Mouse (Mus musculus) CH12.LX (cell line): ENCODE data around the gene Dbi. TPM values are rescaled to one million over a fixed set of nuclear protein-coding genes. Genes with fewer than 3 reads are reported as not detected.

ENCODE experiments used
- DNase-seq: peaks from one replicate; pipeline ENCODE4 v3.0.0-alpha.2; 2013; ENCODE audit errors: extremely low read depth
- H3K27ac ChIP-seq: 2 replicates; pipeline ENCODE4 v1.5.1; 2012; ENCODE audit warnings: low read depth, mild to moderate bottlenecking, control low read depth, moderate library complexity; ENCODE audit not compliant: insufficient read depth
- H3K27me3 ChIP-seq: replicated peaks from 2 replicates; pipeline ENCODE3; 2012; ENCODE audit warnings: inconsistent platforms
- H3K36me3 ChIP-seq, 2 experiments: replicated peaks in 1 of 2; 2 replicates each; pipeline versions ENCODE3 to v1.6.1; 2012; ENCODE audit warnings: inconsistent platforms in 1 of 2, low read length in 1 of 2, mild to moderate bottlenecking in 1 of 2, mixed read lengths in 1 of 2, moderate library complexity in 1 of 2; ENCODE audit not compliant: control insufficient read depth in 1 of 2, insufficient read depth in 1 of 2
- H3K4me1 ChIP-seq, 2 experiments: 2 replicates each; pipeline ENCODE4 v1.6.1; 2012; ENCODE audit warnings: inconsistent platforms in 1 of 2, moderate library complexity in 1 of 2; ENCODE audit not compliant: insufficient read depth in 2 of 2, control insufficient read depth in 1 of 2
- H3K4me2 ChIP-seq: 2 replicates; pipeline ENCODE4 v1.6.1; 2012; ENCODE audit warnings: low read depth, mild to moderate bottlenecking, control low read depth; ENCODE audit not compliant: poor library complexity, insufficient read depth, severe bottlenecking
- H3K4me3 ChIP-seq, 3 experiments: fragments of 150-350 bp in 1 of 3; sonication (generic) in 1 of 3; replicated peaks in 1 of 3; 2 replicates each; pipeline versions ENCODE3 to v1.5.1; 2011 to 2012; ENCODE audit warnings: low read depth in 2 of 3, low read length in 2 of 3, mild to moderate bottlenecking in 2 of 3, moderate library complexity in 2 of 3, control low read depth in 1 of 3, improper control_type of control experiment in 1 of 3, inconsistent platforms in 1 of 3, mixed read lengths in 1 of 3; ENCODE audit not compliant: poor library complexity in 1 of 3
- H3K79me2 ChIP-seq: replicated peaks from 2 replicates; pipeline ENCODE4 v1.6.1; 2012; ENCODE audit warnings: mild to moderate bottlenecking, moderate library complexity; ENCODE audit not compliant: control insufficient read depth, poor library complexity, insufficient read depth, severe bottlenecking; ENCODE audit errors: extremely low read depth
- H3K9ac ChIP-seq: 2 replicates; pipeline ENCODE4 v1.6.1; 2012; ENCODE audit warnings: low read depth, mild to moderate bottlenecking, control low read depth, moderate library complexity; ENCODE audit not compliant: insufficient read depth
- H3K9me3 ChIP-seq: replicated peaks from 2 replicates; pipeline ENCODE3; 2012; ENCODE audit warnings: low read length, inconsistent platforms, mixed read lengths
- E2F4 ChIP-seq: IDR thresholded peaks from 2 replicates; pipeline ENCODE4 v1.6.1; 2011; ENCODE audit warnings: low read depth, low read length, improper control_type of control experiment; ENCODE audit not compliant: insufficient replicate concordance
- IRF4 ChIP-seq: IDR thresholded peaks from 2 replicates; pipeline ENCODE4 v1.6.1; 2014; ENCODE audit warnings: low read depth, mild to moderate bottlenecking, inconsistent platforms, low read length, improper control_type of control experiment
- MAZ ChIP-seq: IDR thresholded peaks from 2 replicates; pipeline ENCODE4 v1.6.1; 2012; ENCODE audit warnings: low read depth, mild to moderate bottlenecking, inconsistent platforms, low read length, improper control_type of control experiment, moderate library complexity
- MEF2A ChIP-seq: IDR thresholded peaks from 2 replicates; pipeline ENCODE4 v1.6.1; 2014; ENCODE audit warnings: low read depth, mild to moderate bottlenecking, inconsistent platforms, low read length, improper control_type of control experiment, borderline replicate concordance
- MYC ChIP-seq: IDR thresholded peaks from 2 replicates; pipeline ENCODE4 v1.6.1; 2011; ENCODE audit warnings: low read depth, mild to moderate bottlenecking, improper control_type of control experiment, low read length
- POLR2A ChIP-seq: IDR thresholded peaks from 2 replicates; pipeline ENCODE4 v1.6.1; 2011; ENCODE audit warnings: low read depth, mild to moderate bottlenecking, improper control_type of control experiment, low read length
- POLR2AphosphoS2 ChIP-seq: IDR thresholded peaks from 2 replicates; pipeline ENCODE4 v1.6.1; 2011; ENCODE audit warnings: low read depth, low read length, improper control_type of control experiment
- SMC3 ChIP-seq: IDR thresholded peaks from 2 replicates; pipeline ENCODE4 v1.6.1; 2011; ENCODE audit warnings: low read depth, low read length, improper control_type of control experiment
- TCF12 ChIP-seq: IDR thresholded peaks from 2 replicates; pipeline ENCODE4 v1.6.1; 2014; ENCODE audit warnings: low read depth, mild to moderate bottlenecking, inconsistent platforms, low read length, improper control_type of control experiment
- UBTF ChIP-seq: IDR thresholded peaks from 2 replicates; pipeline ENCODE4 v1.6.1; 2012; ENCODE audit warnings: low read depth, mild to moderate bottlenecking, inconsistent platforms, low read length, improper control_type of control experiment, moderate library complexity
- ZKSCAN1 ChIP-seq: IDR thresholded peaks from 2 replicates; pipeline ENCODE4 v1.6.1; 2012; ENCODE audit warnings: low read depth, inconsistent platforms, low read length, improper control_type of control experiment, borderline replicate concordance
- dilution Hi-C: fragments of 300-500 bp; cut with MboI; formaldehyde crosslinking; loops from 2 replicates; pipeline ENCODE4 v1.14.3; 2020; ENCODE audit warnings: low sequenced_read_pairs; ENCODE audit not compliant: extremely low pct_unique_long_range_greater_than_20kb, extremely low pct_ligation_motif_present
- in situ Hi-C: fragments of 300-500 bp; cut with MboI; formaldehyde crosslinking; loops from 3 replicates; pipeline ENCODE4 v1.14.3; 2019; ENCODE audit warnings: low sequenced_read_pairs, low pct_ligation_motif_present, low pct_unique_long_range_greater_than_20kb, mixed read lengths
- polyA plus RNA-seq: library from polyadenylated mRNA; unstranded; fragments of >175 nt; gene quantifications from 2 replicates; pipeline ENCODE4 v1.2.1, GENCODE M21; 2012; ENCODE audit warnings: low read depth; ENCODE audit not compliant: insufficient read length
- total RNA-seq, 2 experiments: library from RNA; depleted of rRNA; stranded (reverse); fragments of 300-350 nt in 1 of 2; fragments of >200 nt in 1 of 2; gene quantifications; 2 replicates each; pipeline ENCODE4 v1.2.3; 2012 to 2014

The Dbi gene
- total and polyA plus RNA-seq, 3 experiments, result 346 to 499 (median 357) TPM

DNA sequence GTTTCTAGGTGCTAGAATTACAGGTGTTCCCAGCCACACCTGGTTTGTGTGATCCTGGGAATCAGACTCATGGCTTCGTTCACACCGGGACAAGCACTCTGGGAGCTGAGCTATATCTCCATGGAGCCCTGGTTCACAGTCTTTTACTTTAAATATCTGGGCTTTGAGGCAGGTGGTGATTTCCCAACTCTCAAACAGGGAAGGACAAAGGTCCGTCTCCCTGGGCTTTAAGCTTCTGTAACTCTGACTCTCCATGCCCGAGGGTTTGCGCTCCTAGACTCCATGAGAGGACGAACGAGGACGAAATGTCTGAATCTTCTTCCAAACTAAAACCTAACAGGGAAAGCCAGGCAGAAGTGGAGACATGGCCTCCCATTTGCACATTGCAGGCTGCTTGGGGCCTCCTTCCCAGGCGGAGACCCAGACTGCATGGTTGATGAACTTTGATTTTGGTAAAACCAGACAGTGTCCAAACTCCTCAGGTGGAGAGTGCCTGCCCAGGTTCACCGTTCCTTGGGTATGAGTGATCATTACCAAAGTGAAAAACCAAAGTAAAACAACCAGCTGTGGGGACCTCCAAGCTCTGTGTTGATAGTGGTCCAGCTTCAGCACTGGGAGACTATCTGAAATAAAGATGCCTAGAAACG, 56.7 kb downstream of the Dbi start:
- H3K79me2 ChIP-seq, result no peaks in the 10 kb centered on the region
- in situ Hi-C loops, result no loop called here
- H3K36me3 ChIP-seq, result no peaks in the 10 kb centered on the region
- H3K9me3 ChIP-seq, result no peaks in the 10 kb centered on the region
- no peaks in the 10 kb centered on the region for H3K27me3 ChIP-seq
- no peak overlapping the region for H3K4me2 ChIP-seq
- no peak overlapping the region for H3K27ac ChIP-seq
- DNase-seq, result no peak
- H3K4me1 ChIP-seq, result no peaks in the 10 kb centered on the region
- TF ChIP-seq MEF2A (no peak), ZKSCAN1 (no peak), SMC3 (no peak), UBTF (no peak), POLR2AphosphoS2 (no peak), IRF4 (no peak), POLR2A (no peak), MAZ (no peak), E2F4 (no peak), TCF12 (no peak), MYC (no peak)
- dilution Hi-C loops, result no loop called here
- no peak overlapping the region for H3K4me3 ChIP-seq
- H3K9ac ChIP-seq, result no peak overlapping the region

Other genes starting within 250 kb of the Dbi start
- gene Tmem177, start 207.9 kb downstream of the Dbi start, total RNA-seq (2012; rRNA removed), result 8.4 TPM in 2 replicates
- 6.8 and 7.2 TPM in 2 replicates for gene Tmem177, start 207.9 kb downstream of the Dbi start, total RNA-seq (2014; rRNA removed)
- gene Tmem177, start 207.9 kb downstream of the Dbi start, polyA plus RNA-seq, result 5.9 and 7.0 TPM in 2 replicates
- not detected in 2 replicates for gene Cfap221, start 123.8 kb downstream of the Dbi start, total RNA-seq (2012; rRNA removed)
- not detected in 2 replicates for gene Cfap221, start 123.8 kb downstream of the Dbi start, total RNA-seq (2014; rRNA removed)
- not detected in 2 replicates for gene Cfap221, start 123.8 kb downstream of the Dbi start, polyA plus RNA-seq
- not detected in 2 replicates for gene Sctr, start 114.2 kb downstream of the Dbi start, total RNA-seq (2012; rRNA removed)
- not detected in 2 replicates for gene Sctr, start 114.2 kb downstream of the Dbi start, total RNA-seq (2014; rRNA removed)
- gene Sctr, start 114.2 kb downstream of the Dbi start, polyA plus RNA-seq, result not detected in 2 replicates
- gene Tmem37, start 47.0 kb downstream of the Dbi start, total RNA-seq (2012; rRNA removed), result not detected in 2 replicates
- not detected in 2 replicates for gene Tmem37, start 47.0 kb downstream of the Dbi start, total RNA-seq (2014; rRNA removed)
- not detected in 2 replicates for gene Tmem37, start 47.0 kb downstream of the Dbi start, polyA plus RNA-seq
- 2.7 and 3.3 TPM in 2 replicates for gene 3110009E18Rik, start 109 bp upstream of the Dbi start, total RNA-seq (2012; rRNA removed)
- gene 3110009E18Rik, start 109 bp upstream of the Dbi start, total RNA-seq (2014; rRNA removed), result 4.1 and 4.6 TPM in 2 replicates
- 4.4 and 5.9 TPM in 2 replicates for gene 3110009E18Rik, start 109 bp upstream of the Dbi start, polyA plus RNA-seq
- gene Steap3, start 151.6 kb upstream of the Dbi start, total RNA-seq (2012; rRNA removed), result 1.6 and 2.9 TPM in 2 replicates
- gene Steap3, start 151.6 kb upstream of the Dbi start, total RNA-seq (2014; rRNA removed), result 0.95 and 1.2 TPM in 2 replicates
- 7.3 and 8.0 TPM in 2 replicates for gene Steap3, start 151.6 kb upstream of the Dbi start, polyA plus RNA-seq
- gene C1ql2, start 219.5 kb upstream of the Dbi start, total RNA-seq (2012; rRNA removed), result not detected in 2 replicates
- gene C1ql2, start 219.5 kb upstream of the Dbi start, total RNA-seq (2014; rRNA removed), result not detected in 2 replicates
- not detected in 2 replicates for gene C1ql2, start 219.5 kb upstream of the Dbi start, polyA plus RNA-seq